Mouse (Mus musculus): ENCODE measurements at regions not wholly inside any gene's neighbourhood (a gene's known extent, or its start where the extent isn't known, plus 50 kb on each side); places are given as distances from the start of the nearest gene placed in this dataset.

GRCm38 (mm10) chr17:45966736-45967135 lies 65.4 kb downstream of the Vegfa start:
- H3K9ac ChIP-seq = no peak overlapping the region
- H3K4me2 ChIP-seq (replicated peaks) = no peak overlapping the region
- no peak overlapping the region for H3K4me3 ChIP-seq
- ATAC-seq (ENCODE audit: low FRiP score) = no peak
- WGBS = 49% methylated on average over 4 of the region's 4 CpGs
- no peaks in the 10 kb centered on the region for H3K36me3 ChIP-seq
- peaks cover 10% of the 10 kb centered on the region; the same call in 1 of the 2 replicates for H3K4me1 ChIP-seq
- H3K27ac ChIP-seq = no peak overlapping the region
- no peaks in the 10 kb centered on the region for H3K27me3 ChIP-seq
- no peaks in the 10 kb centered on the region for H3K9me3 ChIP-seq (replicated peaks)

- Histone ChIP-seq H3K27ac (no peak overlapping the region), H3K4me3 (no peak overlapping the region), H3K36me3 (no peaks in the 10 kb centered on the region), H3K27me3 (no peaks in the 10 kb centered on the region), H3K4me2 (replicated peaks) (no peak overlapping the region), H3K9me3 (replicated peaks) (no peaks in the 10 kb centered on the region), H3K9ac (no peak overlapping the region), H3K4me1 (peaks cover 10% of the 10 kb centered on the region; the same call in 1 of the 2 replicates)
- ATAC-seq (ENCODE audit: low FRiP score) = no peak
Measured at GRCm38 (mm10) chr17:45964031-45964430, 68.1 kb downstream of the Vegfa start.

GRCm38 (mm10) chr17:45963332-45963731 lies 68.8 kb downstream of the Vegfa start:
- H3K4me2 ChIP-seq (replicated peaks) = no peak overlapping the region
- H3K27ac ChIP-seq = no peak overlapping the region
- H3K36me3 ChIP-seq = no peaks in the 10 kb centered on the region
- H3K4me3 ChIP-seq = no peak overlapping the region
- H3K9me3 ChIP-seq (replicated peaks) = no peaks in the 10 kb centered on the region
- ATAC-seq (ENCODE audit: low FRiP score) = no peak
- H3K27me3 ChIP-seq = no peaks in the 10 kb centered on the region
- H3K9ac ChIP-seq = no peak overlapping the region
- WGBS = 68% methylated on average over 3 of the region's 3 CpGs
- H3K4me1 ChIP-seq = peaks cover 13% of the 10 kb centered on the region; the same call in 1 of the 2 replicates

GRCm38 (mm10) chr17:45961626-45962319 lies 70.4 kb downstream of the Vegfa start:
- H3K27ac ChIP-seq = no peak overlapping the region

GRCm38 (mm10) chr17:45958094-45958881 lies 73.9 kb downstream of the Vegfa start:
- Histone ChIP-seq H3K9ac (no peak overlapping the region), H3K27ac (no peak overlapping the region), H3K4me2 (replicated peaks) (no peak overlapping the region), H3K9me3 (replicated peaks) (no peaks in the 10 kb centered on the region), H3K4me1 (peaks cover 3% of the 10 kb centered on the region; the same call in 1 of the 2 replicates), H3K4me3 (no peak overlapping the region), H3K36me3 (no peaks in the 10 kb centered on the region), H3K27me3 (no peaks in the 10 kb centered on the region)
- ATAC-seq (ENCODE audit: low FRiP score) = no peak
- WGBS = 81% methylated on average over 7 of the region's 7 CpGs

More at GRCm38 (mm10) chr17:45961626-45962319, 70.4 kb downstream of the Vegfa start:
- Histone ChIP-seq H3K4me2 (replicated peaks) (no peak overlapping the region), H3K4me1 (peaks cover 10% of the 10 kb centered on the region; the same call in 1 of the 2 replicates), H3K9ac (no peak overlapping the region), H3K36me3 (no peaks in the 10 kb centered on the region), H3K27me3 (no peaks in the 10 kb centered on the region), H3K9me3 (replicated peaks) (no peaks in the 10 kb centered on the region), H3K4me3 (no peak overlapping the region)
- ATAC-seq (ENCODE audit: low FRiP score) = no peak
- 90% methylated on average over 16 of the region's 16 CpGs for WGBS

- H3K4me3 ChIP-seq = no peak overlapping the region
- peaks cover 3% of the 10 kb centered on the region; the same call in 1 of the 2 replicates for H3K4me1 ChIP-seq
- H3K9me3 ChIP-seq (replicated peaks) = no peaks in the 10 kb centered on the region
- H3K9ac ChIP-seq = no peak overlapping the region
- no peak for ATAC-seq (ENCODE audit: low FRiP score)
- no peak overlapping the region for H3K4me2 ChIP-seq (replicated peaks)
- 70% methylated on average over 10 of the region's 10 CpGs for WGBS
- H3K36me3 ChIP-seq = no peaks in the 10 kb centered on the region
- no peak overlapping the region for H3K27ac ChIP-seq
- no peaks in the 10 kb centered on the region for H3K27me3 ChIP-seq
Measured at GRCm38 (mm10) chr17:45955481-45955880, 76.7 kb downstream of the Vegfa start.

- H3K9me3 ChIP-seq (replicated peaks) = no peaks in the 10 kb centered on the region
- H3K4me1 ChIP-seq = peaks cover 3% of the 10 kb centered on the region; the same call in 1 of the 2 replicates
- 89% methylated on average over 7 of the region's 7 CpGs for WGBS
- H3K36me3 ChIP-seq = no peaks in the 10 kb centered on the region
- H3K27me3 ChIP-seq = no peaks in the 10 kb centered on the region
- no peak overlapping the region for H3K4me3 ChIP-seq
- H3K27ac ChIP-seq = no peak overlapping the region
- H3K4me2 ChIP-seq (replicated peaks) = no peak overlapping the region
- no peak overlapping the region for H3K9ac ChIP-seq
- ATAC-seq (ENCODE audit: low FRiP score) = no peak
Measured at GRCm38 (mm10) chr17:45954824-45955223, 77.3 kb downstream of the Vegfa start.

- Histone ChIP-seq H3K9ac (no peak overlapping the region), H3K9me3 (replicated peaks) (no peaks in the 10 kb centered on the region), H3K27me3 (no peaks in the 10 kb centered on the region), H3K27ac (no peak overlapping the region), H3K4me1 (peaks cover under 1% of the 10 kb centered on the region; the same call in 1 of the 2 replicates), H3K36me3 (no peaks in the 10 kb centered on the region), H3K4me2 (replicated peaks) (no peak overlapping the region), H3K4me3 (no peak overlapping the region)
- no peak for ATAC-seq (ENCODE audit: low FRiP score)
- 84% methylated on average over 8 of the region's 8 CpGs for WGBS
Measured at GRCm38 (mm10) chr17:45953523-45953922, 78.6 kb downstream of the Vegfa start.

GRCm38 (mm10) chr17:45950533-45951164 lies 81.5 kb downstream of the Vegfa start:
- H3K27ac ChIP-seq = no peak overlapping the region
- ATAC-seq (ENCODE audit: low FRiP score) = no peak
- no peak overlapping the region for H3K4me3 ChIP-seq
- H3K4me1 ChIP-seq = no peaks in the 10 kb centered on the region
- no peak overlapping the region for H3K9ac ChIP-seq
- H3K4me2 ChIP-seq (replicated peaks) = no peak overlapping the region
- 55% methylated on average over 9 of the region's 9 CpGs for WGBS
- H3K9me3 ChIP-seq (replicated peaks) = no peaks in the 10 kb centered on the region
- H3K27me3 ChIP-seq = no peaks in the 10 kb centered on the region
- no peaks in the 10 kb centered on the region for H3K36me3 ChIP-seq

GRCm38 (mm10) chr17:45949141-45949540 lies 83.0 kb downstream of the Vegfa start:
- no peak overlapping the region for H3K9ac ChIP-seq
- H3K4me3 ChIP-seq = no peak overlapping the region
- no peak overlapping the region for H3K27ac ChIP-seq
- no peaks in the 10 kb centered on the region for H3K27me3 ChIP-seq
- no peaks in the 10 kb centered on the region for H3K9me3 ChIP-seq (replicated peaks)
- H3K4me2 ChIP-seq (replicated peaks) = no peak overlapping the region
- H3K36me3 ChIP-seq = no peaks in the 10 kb centered on the region
- no peak for ATAC-seq (ENCODE audit: low FRiP score)
- no peaks in the 10 kb centered on the region for H3K4me1 ChIP-seq
- WGBS = 94% methylated on average over 6 of the region's 6 CpGs

- no peak overlapping the region for H3K27ac ChIP-seq
- no peaks in the 10 kb centered on the region for H3K27me3 ChIP-seq
- no peak overlapping the region for H3K4me2 ChIP-seq (replicated peaks)
- no peaks in the 10 kb centered on the region for H3K4me1 ChIP-seq
- 68% methylated on average over 5 of the region's 5 CpGs for WGBS
- H3K9ac ChIP-seq = no peak overlapping the region
- no peak for ATAC-seq (ENCODE audit: low FRiP score)
- no peaks in the 10 kb centered on the region for H3K9me3 ChIP-seq (replicated peaks)
- H3K36me3 ChIP-seq = no peaks in the 10 kb centered on the region
- H3K4me3 ChIP-seq = no peak overlapping the region
Measured at GRCm38 (mm10) chr17:45948314-45948935, 83.7 kb downstream of the Vegfa start.

GRCm38 (mm10) chr17:45945005-45945404 lies 87.2 kb downstream of the Vegfa start:
- H3K27ac ChIP-seq = no peak overlapping the region
- H3K4me1 ChIP-seq = no peaks in the 10 kb centered on the region; the same call in 1 of the 2 replicates
- H3K4me2 ChIP-seq (replicated peaks) = no peak overlapping the region
- no peak for ATAC-seq (ENCODE audit: low FRiP score)
- H3K36me3 ChIP-seq = no peaks in the 10 kb centered on the region
- no peak overlapping the region for H3K9ac ChIP-seq
- no peak overlapping the region for H3K4me3 ChIP-seq
- H3K9me3 ChIP-seq (replicated peaks) = no peaks in the 10 kb centered on the region
- H3K27me3 ChIP-seq = no peaks in the 10 kb centered on the region
- 79% methylated on average over 3 of the region's 3 CpGs for WGBS

All from hindbrain, embryonic 12.5 days (tissue).